Mouse (Mus musculus): ENCODE measurements around the gene Pnkd. TPM values are rescaled to one million over a fixed set of nuclear protein-coding genes. Genes with fewer than 3 reads are reported as not detected.

The Pnkd gene
- total RNA-seq (2014; fragmentation: Nextera tagmentation) (22.4 and 50.1 TPM in 2 replicates), total RNA-seq (2017) (14.1 and 22.8 TPM in 2 replicates)

- peak; percentile 91 for ATAC-seq (replicated peaks; ENCODE audit: low FRiP score, low TSS enrichment, poor library complexity, severe bottlenecking)
Measured at GRCm38 (mm10) chr1:74284543-74285160, at the start of gene Pnkd, which contains the start of gene Aamp. Gene Pnkd, plus strand, starts transcription at chr1:74284930. Gene Aamp, minus strand, starts transcription at chr1:74284738.

GRCm38 (mm10) chr1:74235938-74236589, 48.7 kb upstream of the Pnkd start, which contains the start of gene Arpc2:
Gene Arpc2, plus strand, starts transcription at chr1:74236084.
- ATAC-seq (replicated peaks; ENCODE audit: low FRiP score, low TSS enrichment, poor library complexity, severe bottlenecking), result peak; percentile 62

- ATAC-seq (replicated peaks; ENCODE audit: low FRiP score, low TSS enrichment, poor library complexity, severe bottlenecking), result peak; percentile 73
Measured at GRCm38 (mm10) chr1:74236590-74237317, 48.0 kb upstream of the Pnkd start.

GRCm38 (mm10) chr1:74237671-74238070, 47.1 kb upstream of the Pnkd start:
- no peak for ATAC-seq (replicated peaks; ENCODE audit: low FRiP score, low TSS enrichment, poor library complexity, severe bottlenecking)

GRCm38 (mm10) chr1:74238136-74238535, 46.6 kb upstream of the Pnkd start:
- no peak for ATAC-seq (replicated peaks; ENCODE audit: low FRiP score, low TSS enrichment, poor library complexity, severe bottlenecking)

- ATAC-seq (replicated peaks; ENCODE audit: low FRiP score, low TSS enrichment, poor library complexity, severe bottlenecking), result peak; percentile 35; the same call in 1 of the 2 replicates
Measured at GRCm38 (mm10) chr1:74239162-74239561, 45.6 kb upstream of the Pnkd start.

GRCm38 (mm10) chr1:74239618-74240017, 45.1 kb upstream of the Pnkd start:
- no peak for ATAC-seq (replicated peaks; ENCODE audit: low FRiP score, low TSS enrichment, poor library complexity, severe bottlenecking)

GRCm38 (mm10) chr1:74240311-74240710, 44.4 kb upstream of the Pnkd start:
- no peak for ATAC-seq (replicated peaks; ENCODE audit: low FRiP score, low TSS enrichment, poor library complexity, severe bottlenecking)

- no peak for ATAC-seq (replicated peaks; ENCODE audit: low FRiP score, low TSS enrichment, poor library complexity, severe bottlenecking)
Measured at GRCm38 (mm10) chr1:74240832-74241231, 43.9 kb upstream of the Pnkd start.

GRCm38 (mm10) chr1:74245525-74245924, 39.2 kb upstream of the Pnkd start:
- no peak for ATAC-seq (replicated peaks; ENCODE audit: low FRiP score, low TSS enrichment, poor library complexity, severe bottlenecking)

GRCm38 (mm10) chr1:74248799-74249198, 35.9 kb upstream of the Pnkd start:
- no peak; the same call in 1 of the 2 replicates for ATAC-seq (replicated peaks; ENCODE audit: low FRiP score, low TSS enrichment, poor library complexity, severe bottlenecking)

GRCm38 (mm10) chr1:74249331-74249980, 35.3 kb upstream of the Pnkd start:
- no peak for ATAC-seq (replicated peaks; ENCODE audit: low FRiP score, low TSS enrichment, poor library complexity, severe bottlenecking)

- no peak for ATAC-seq (replicated peaks; ENCODE audit: low FRiP score, low TSS enrichment, poor library complexity, severe bottlenecking)
Measured at GRCm38 (mm10) chr1:74250096-74250495, 34.6 kb upstream of the Pnkd start.

GRCm38 (mm10) chr1:74255704-74256345, 28.9 kb upstream of the Pnkd start:
- ATAC-seq (replicated peaks; ENCODE audit: low FRiP score, low TSS enrichment, poor library complexity, severe bottlenecking), result no peak

GRCm38 (mm10) chr1:74256782-74257181, 27.9 kb upstream of the Pnkd start:
- no peak for ATAC-seq (replicated peaks; ENCODE audit: low FRiP score, low TSS enrichment, poor library complexity, severe bottlenecking)

GRCm38 (mm10) chr1:74262510-74262909, 22.2 kb upstream of the Pnkd start:
- no peak for ATAC-seq (replicated peaks; ENCODE audit: low FRiP score, low TSS enrichment, poor library complexity, severe bottlenecking)

- ATAC-seq (replicated peaks; ENCODE audit: low FRiP score, low TSS enrichment, poor library complexity, severe bottlenecking), result no peak
Measured at GRCm38 (mm10) chr1:74268750-74269149, 16.0 kb upstream of the Pnkd start.

- ATAC-seq (replicated peaks; ENCODE audit: low FRiP score, low TSS enrichment, poor library complexity, severe bottlenecking), result no peak
Measured at GRCm38 (mm10) chr1:74271659-74272058, 13.1 kb upstream of the Pnkd start.

GRCm38 (mm10) chr1:74275015-74275414, 9.7 kb upstream of the Pnkd start:
- no peak for ATAC-seq (replicated peaks; ENCODE audit: low FRiP score, low TSS enrichment, poor library complexity, severe bottlenecking)
